Mouse (Mus musculus): Measurements from ENCODE around the gene Zfp330.

The Zfp330 gene

DNA sequence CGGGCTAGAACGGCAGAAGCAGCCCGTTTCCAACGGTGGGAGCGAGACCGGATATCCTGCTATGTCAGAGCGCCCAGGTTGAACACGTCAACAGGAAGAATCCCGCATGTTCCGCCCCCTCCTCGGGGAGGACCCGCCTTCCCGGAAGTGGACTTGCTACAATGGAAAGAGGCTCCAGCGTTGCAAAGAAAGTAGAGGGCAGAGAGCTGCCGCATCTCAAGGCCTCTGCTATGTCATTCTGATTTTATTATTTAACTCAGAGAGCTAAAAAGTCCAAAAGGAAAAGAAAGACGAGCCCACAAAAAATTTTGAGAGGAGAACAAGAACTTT, at the start of gene Zfp330:
Zfp330 (minus strand) TSS at position 68 of the 330 bp plus-strand sequence.
- no peak for TF ChIP-seq GATA4 (IDR thresholded peaks at IDR 0.05; ENCODE audit: insufficient replicate concordance, low read length)

DNA sequence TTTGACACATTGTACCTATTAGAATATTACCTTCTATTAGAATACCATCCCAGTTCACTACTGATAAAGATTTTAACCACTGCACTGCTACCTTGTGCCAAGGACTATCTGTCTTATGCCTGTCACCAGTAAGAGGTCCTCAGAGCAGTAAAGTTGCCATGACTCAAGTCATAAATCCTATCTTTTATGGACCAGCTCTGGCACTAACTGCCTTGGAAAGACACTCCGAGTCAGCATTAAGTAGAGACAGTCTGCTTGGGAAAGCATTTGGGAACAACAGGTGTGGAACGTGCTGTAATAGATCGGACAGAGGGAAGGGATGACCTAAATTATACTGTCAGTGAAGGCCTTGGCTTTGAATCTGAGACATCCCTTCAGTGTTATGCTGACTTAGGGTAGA, 4.0 kb upstream of the Zfp330 start:
- TF ChIP-seq GATA4 (IDR thresholded peaks at IDR 0.05; ENCODE audit: insufficient replicate concordance, low read length) = no peak

DNA sequence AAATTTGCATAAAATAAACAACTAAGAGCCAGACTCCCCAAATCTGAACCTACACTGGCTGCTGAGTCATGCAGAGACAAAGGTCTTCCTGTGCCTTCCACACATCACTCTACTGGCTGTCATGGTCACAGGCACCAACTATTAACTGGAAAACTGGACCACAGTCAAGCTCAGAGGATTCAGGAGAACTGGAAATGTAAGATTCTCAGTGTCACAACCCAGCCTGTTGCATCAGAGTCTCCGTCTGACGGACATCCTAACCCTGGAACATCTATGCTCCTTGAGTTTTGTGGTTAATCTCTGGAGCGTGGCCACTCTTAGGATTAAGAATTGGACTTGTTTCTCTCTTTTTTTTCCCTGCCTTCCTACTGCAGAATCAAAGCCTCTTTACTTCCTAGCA, 3.4 kb upstream of the Zfp330 start:
- TF ChIP-seq GATA4 (IDR thresholded peaks at IDR 0.05; ENCODE audit: insufficient replicate concordance, low read length) = no peak

DNA sequence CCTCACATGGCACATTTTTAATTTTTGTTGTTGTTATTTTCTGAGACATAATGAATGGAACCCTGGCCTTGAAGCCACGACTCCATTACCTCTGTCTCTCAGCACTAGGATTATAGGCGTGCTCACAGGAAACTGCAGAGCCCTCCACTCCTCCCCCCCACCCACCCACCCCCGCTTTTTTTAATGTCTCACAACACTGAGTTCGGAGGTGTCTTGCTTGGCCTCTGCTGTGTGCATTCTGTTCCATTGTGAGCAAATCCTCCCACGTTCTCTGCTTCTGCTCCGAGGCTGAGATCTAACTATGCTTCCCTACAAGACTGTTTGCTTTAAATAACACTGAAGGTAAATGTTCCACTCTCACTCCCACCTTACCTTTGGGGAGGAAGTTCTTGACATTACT, 522 bp upstream of the Zfp330 start:
- no peak for TF ChIP-seq GATA4 (IDR thresholded peaks at IDR 0.05; ENCODE audit: insufficient replicate concordance, low read length)

DNA sequence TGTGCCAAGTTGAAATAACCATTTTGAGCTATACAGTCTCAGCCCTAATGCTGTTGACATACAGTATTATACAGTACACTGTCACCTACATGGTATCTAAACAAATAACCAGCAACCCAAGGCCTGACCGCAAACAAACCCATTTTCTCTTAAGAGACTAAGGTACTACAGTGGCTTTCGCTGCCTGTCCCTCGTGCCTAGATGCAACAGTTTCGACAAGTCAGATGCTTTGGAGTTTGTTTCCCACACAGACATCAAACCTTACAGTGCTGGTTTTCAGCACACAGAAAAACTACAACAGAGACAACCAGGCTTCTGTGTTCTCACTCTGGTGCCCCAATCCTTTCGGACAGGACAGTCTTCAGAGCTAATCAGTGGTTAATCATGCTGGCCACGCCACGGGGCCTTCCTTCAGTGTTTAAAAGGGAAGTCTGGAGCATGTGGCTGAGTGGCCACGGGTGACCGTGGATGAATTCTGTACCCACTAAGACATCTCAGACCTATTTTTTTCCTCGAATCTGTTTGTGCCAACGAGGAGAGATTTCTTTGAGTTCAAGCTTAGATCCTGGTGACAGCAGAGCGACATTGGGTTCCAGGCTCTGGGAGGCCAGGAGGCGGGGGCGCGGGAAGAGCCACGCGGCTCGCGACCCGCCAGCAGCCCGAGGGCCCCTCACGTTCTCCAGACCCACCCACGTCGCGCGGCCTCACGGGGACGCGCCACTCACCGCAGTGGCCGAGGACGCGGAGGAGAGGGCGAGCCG, 448 bp downstream of the Zfp330 start:
- TF ChIP-seq GATA4 (IDR thresholded peaks at IDR 0.05; ENCODE audit: insufficient replicate concordance, low read length) = no peak

DNA sequence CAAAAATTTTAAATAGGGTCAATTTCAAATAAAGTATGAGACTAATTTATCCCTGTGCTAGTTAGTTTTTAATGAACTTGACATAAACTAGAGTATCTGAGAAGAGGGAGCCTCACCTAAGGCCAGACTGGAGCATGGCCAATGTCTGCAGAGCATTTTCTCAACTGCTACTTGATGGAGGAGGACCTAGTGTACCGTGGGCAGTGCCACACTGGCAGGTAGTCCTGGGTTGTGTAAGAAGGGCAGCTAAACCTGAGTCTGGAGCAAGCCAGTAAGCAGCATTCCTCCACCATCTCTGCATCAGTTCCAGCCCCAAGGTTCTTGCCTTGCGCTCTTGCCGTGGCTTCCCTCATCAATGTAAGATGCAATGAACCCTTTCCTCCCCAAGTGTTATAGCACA, 3.1 kb downstream of the Zfp330 start:
- no peak for TF ChIP-seq GATA4 (IDR thresholded peaks at IDR 0.05; ENCODE audit: insufficient replicate concordance, low read length)

DNA sequence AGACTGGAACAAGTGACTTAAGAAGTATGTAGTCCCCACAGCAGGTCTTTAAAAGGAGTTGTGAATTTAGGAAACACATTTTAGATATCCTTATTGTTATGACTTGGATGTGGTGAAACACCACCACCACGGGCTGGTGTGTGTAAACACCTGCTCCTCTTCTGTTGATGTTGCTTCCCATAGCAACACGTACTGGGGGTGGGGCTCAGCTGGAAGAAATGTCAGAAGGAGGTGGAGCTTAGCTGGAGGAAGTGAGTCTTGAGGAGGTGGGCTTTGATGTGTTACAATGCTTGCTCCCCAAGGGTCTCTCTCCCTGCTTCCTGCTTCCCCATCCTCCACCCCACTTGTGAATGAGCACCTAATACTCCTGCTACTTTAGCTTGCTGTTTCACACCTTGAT, 14.9 kb downstream of the Zfp330 start:
- no peak for TF ChIP-seq GATA4 (IDR thresholded peaks at IDR 0.05; ENCODE audit: insufficient replicate concordance, low read length)

DNA sequence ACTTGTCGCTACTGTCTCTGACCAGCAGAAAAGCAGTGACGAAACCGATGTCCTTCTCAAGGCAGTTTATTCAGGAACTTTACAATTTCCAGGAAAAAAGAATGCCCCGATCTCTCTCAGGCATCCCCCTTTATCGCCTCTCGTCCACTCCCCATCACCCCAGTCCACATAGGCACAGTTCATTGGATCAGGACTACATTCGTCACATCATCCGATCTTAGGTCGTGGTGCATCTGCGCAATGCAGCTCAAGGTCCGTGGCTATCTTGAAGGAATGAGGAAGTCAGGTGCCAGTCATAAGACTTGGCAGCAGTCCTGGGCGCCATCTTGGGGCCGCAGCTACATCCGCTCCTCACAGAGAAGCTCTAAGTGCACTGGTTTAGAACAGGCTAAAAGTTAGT, 19.0 kb downstream of the Zfp330 start:
- TF ChIP-seq GATA4 (IDR thresholded peaks at IDR 0.05; ENCODE audit: insufficient replicate concordance, low read length) = no peak

DNA sequence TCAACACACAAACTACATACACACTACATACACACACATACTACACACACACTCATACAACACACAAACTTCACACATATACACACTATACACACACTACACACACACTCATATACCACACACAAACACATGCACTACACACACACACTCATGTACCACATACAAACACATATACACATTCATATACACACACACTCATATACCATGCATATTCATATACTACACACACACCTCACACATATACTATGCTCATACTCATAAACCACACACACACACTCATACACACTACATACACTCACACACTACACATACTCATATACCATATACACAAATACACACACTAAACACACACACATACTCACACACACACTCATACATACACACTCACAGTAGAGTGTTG, 27.3 kb downstream of the Zfp330 start:
- no peak for TF ChIP-seq GATA4 (IDR thresholded peaks at IDR 0.05; ENCODE audit: insufficient replicate concordance, low read length)

DNA sequence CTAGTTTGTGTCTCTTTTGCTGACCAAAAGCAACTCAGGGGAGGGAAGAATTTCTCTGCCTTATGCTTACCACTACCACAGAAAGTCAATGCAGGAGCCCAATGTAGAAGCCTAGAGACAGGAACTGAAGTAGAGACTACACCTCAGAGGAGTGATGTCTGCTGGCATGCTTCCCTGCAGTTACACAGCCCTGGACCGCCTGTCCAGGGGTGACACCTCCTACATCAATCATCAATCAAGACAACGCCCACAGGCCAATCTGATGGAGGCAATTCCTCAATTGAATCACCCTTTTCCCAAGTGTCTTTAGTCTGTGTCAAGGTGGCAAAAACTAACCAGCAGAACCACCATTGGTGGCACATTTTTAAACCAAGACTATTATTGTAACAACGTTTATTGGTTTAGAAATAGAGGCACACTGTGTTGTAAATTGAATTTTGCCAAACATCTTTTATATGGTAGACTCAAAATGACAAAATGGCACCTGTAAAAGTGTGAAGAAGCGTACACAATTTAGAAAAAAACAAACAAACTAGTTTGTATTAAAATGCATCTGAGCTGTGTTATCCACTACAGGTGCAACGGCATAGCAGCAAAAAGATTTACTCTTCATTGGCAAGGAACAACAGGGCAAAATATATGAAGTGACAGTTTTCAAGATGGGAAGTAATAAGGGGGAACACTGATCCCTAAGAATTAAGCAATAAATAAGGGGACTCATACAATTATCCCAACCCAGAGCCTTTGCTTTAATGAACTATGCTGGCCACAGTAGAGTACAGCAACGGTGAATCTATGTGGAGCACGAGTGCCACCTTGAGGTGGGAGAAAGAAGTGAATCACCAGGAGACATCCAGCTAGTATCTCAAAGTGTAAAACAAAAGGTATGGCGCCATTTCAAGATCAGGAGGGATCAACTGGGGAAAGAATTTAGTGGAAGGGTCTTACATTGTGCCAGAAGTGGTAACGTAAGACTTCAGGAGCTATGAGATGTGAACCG, 29.8 kb downstream of the Zfp330 start:
- no peak for TF ChIP-seq GATA4 (IDR thresholded peaks at IDR 0.05; ENCODE audit: insufficient replicate concordance, low read length)

Measured in liver, adult (tissue).